Mouse (Mus musculus) liver, postnatal 0 days (tissue): ENCODE results near the gene Naif1. TPM values are rescaled to one million over a fixed set of nuclear protein-coding genes. Genes with fewer than 3 reads are reported as not detected.
A peak's percentile ranks its signal among the peaks of the same experiment; 100 is the strongest.

Experiments
- ATAC-seq: fragments of 200-750 bp; cut with Nextera tagmentation; 2 replicates; pipeline ENCODE4 v1.8.0; 2017; ENCODE audit warnings: mild to moderate bottlenecking, moderate library complexity
- DNase-seq: peaks from one replicate; pipeline ENCODE4 v3.0.0-alpha.2; 2016
- H3K27ac ChIP-seq: fragments of 300-500 bp; sonication (generic); 2 replicates; pipeline ENCODE4 v1.5.1; 2014; ENCODE audit warnings: antibody characterized with exemption, moderate library complexity, mild to moderate bottlenecking, low read depth
- H3K27me3 ChIP-seq: fragments of 300-500 bp; sonication (generic); 2 replicates; pipeline ENCODE4 v1.6.1; 2014; ENCODE audit warnings: low read length, control low read depth, mixed read lengths; ENCODE audit not compliant: insufficient read depth
- H3K36me3 ChIP-seq: fragments of 300-500 bp; sonication (generic); replicated peaks from 2 replicates; pipeline ENCODE4 v1.6.1; 2014; ENCODE audit warnings: mild to moderate bottlenecking, control low read depth, low read length, moderate library complexity, mixed read lengths; ENCODE audit not compliant: insufficient read depth
- H3K4me1 ChIP-seq: fragments of 300-500 bp; sonication (generic); 2 replicates; pipeline ENCODE4 v1.6.1; 2014; ENCODE audit warnings: antibody characterized with exemption, mild to moderate bottlenecking, control low read depth; ENCODE audit not compliant: insufficient read depth
- H3K4me2 ChIP-seq: fragments of 300-500 bp; sonication (generic); 2 replicates; pipeline ENCODE4 v1.6.1; 2014; ENCODE audit warnings: low read depth, mild to moderate bottlenecking, low read length, moderate library complexity, mixed read lengths
- H3K4me3 ChIP-seq: fragments of 300-500 bp; sonication (generic); 2 replicates; pipeline ENCODE4 v1.5.1; 2014; ENCODE audit warnings: low read depth, low read length
- H3K9ac ChIP-seq: fragments of 300-500 bp; sonication (generic); replicated peaks from 2 replicates; pipeline ENCODE4 v1.6.1; 2014; ENCODE audit warnings: mild to moderate bottlenecking, moderate library complexity
- H3K9me3 ChIP-seq: fragments of 300-500 bp; sonication (generic); 2 replicates; pipeline ENCODE4 v1.6.1; 2016; ENCODE audit warnings: mild to moderate bottlenecking, control low read depth, low read length, mixed read lengths
- CTCF ChIP-seq: sonication (generic); IDR thresholded peaks from 2 replicates; pipeline ENCODE4 v1.5.1; 2016; ENCODE audit warnings: antibody characterized with exemption, low read depth
- EP300 ChIP-seq: IDR thresholded peaks from 2 replicates; pipeline ENCODE4 v1.6.1; 2016; ENCODE audit warnings: antibody characterized with exemption, low read depth, mild to moderate bottlenecking
- WGBS: fragments of 180-500 bp; shearing (Covaris S2); extraction: QIAGEN DNeasy Blood & Tissue Kit; methylation state at CpG from one replicate; pipeline ENCODE4 v1.1.7; 2014; ENCODE audit not compliant: insufficient replicate concordance; 5-methylcytosine and 5-hydroxymethylcytosine counted together
- polyA plus RNA-seq: library from polyadenylated mRNA; unstranded; fragments of >200 nt; fragmentation: Nextera tagmentation; extraction: Ambion mirVana; gene quantifications from 2 replicates; pipeline ENCODE4 v1.2.1, GENCODE M21; 2015

Naif1 gene
- polyA plus RNA-seq, 1 experiment from 2014 or later: 1.6 TPM

DNA sequence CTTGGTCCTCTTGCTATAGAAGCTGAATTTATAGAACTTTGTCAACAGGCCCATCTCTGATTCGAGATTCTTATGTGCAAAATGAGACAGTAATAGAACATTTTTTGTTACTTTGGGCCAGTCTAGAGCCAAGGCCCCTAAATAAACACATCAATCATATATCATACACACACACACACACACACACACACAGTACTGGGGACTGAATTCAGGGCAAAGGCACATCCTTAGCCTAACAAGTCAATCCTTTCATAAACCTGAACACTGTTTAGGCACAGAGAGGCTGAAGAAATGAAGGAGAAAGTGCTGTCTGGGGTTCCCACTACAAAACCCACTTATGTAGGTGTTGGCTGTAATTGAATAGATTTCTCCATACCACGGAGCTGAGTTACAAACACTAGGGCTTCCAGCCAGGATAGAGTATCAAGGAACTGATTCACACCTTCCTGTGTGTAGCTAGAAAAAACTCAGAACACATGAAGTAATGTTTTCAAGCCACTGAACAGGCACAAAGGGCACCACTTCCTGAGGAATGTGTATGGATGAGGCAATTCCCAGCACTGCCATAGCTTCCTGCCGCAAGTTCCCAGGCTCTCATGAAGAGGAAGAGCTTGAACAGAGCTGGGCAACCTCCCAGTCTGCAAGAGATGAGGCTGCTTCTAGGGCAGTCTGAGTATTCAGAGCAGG is 13.4 kb upstream of the Naif1 start:
- H3K9ac ChIP-seq: no peak overlapping the region
- H3K4me2 ChIP-seq: no peak overlapping the region
- H3K27ac ChIP-seq: peak overlapping the region; percentile 74
- ATAC-seq (peak; percentile 81), DNase-seq (no peak)
- peaks cover 34% of the 10 kb centered on the region for H3K4me1 ChIP-seq
- TF ChIP-seq CTCF (no peak), EP300 (peak; percentile 67; the same call in 1 of the 2 replicates)
- no peak overlapping the region for H3K4me3 ChIP-seq
- H3K36me3 ChIP-seq: no peaks in the 10 kb centered on the region
- H3K9me3 ChIP-seq: no peaks in the 10 kb centered on the region
- 45% methylated on average over 3 of the region's 3 CpGs for whole genome bisulfite sequencing
- no peaks in the 10 kb centered on the region for H3K27me3 ChIP-seq

DNA sequence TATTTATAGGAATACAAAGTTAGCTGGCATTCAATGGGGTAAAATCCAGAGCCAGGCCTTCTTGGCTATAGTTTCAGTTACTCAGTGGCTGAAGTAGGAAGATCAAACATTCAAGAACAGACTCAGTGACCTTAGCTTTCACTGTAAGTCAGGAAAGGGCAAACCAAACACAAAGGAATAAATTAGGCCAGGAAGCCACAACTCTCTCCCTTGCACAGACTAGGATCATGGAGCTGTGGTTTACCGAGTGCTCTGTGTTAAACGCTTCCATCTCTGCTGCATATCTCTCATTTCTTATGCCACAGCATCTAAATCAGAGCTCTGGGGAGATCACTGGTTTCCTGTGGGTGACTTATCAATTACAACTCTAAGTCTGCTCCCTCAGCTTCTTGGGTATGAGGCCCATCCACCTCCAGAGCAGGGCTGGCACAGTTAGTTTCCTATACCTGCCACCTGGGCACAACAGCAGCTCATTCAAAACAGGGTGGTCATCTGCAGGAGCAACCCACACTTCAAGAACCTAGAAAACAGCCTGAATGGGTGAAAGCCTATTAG is 12.6 kb upstream of the Naif1 start:
- no peaks in the 10 kb centered on the region for H3K9me3 ChIP-seq
- 47% methylated on average over 2 of the region's 2 CpGs for WGBS
- H3K4me1 ChIP-seq: peaks cover 42% of the 10 kb centered on the region
- H3K36me3 ChIP-seq: no peaks in the 10 kb centered on the region
- H3K27me3 ChIP-seq: no peaks in the 10 kb centered on the region
- H3K9ac ChIP-seq: no peak overlapping the region
- ATAC-seq: no peak
- TF ChIP-seq EP300 (no peak), CTCF (no peak)
- no peak overlapping the region for H3K4me3 ChIP-seq
- H3K27ac ChIP-seq: peak overlapping the region; percentile 74
- H3K4me2 ChIP-seq: no peak overlapping the region
- no peak for DNase-seq

DNA sequence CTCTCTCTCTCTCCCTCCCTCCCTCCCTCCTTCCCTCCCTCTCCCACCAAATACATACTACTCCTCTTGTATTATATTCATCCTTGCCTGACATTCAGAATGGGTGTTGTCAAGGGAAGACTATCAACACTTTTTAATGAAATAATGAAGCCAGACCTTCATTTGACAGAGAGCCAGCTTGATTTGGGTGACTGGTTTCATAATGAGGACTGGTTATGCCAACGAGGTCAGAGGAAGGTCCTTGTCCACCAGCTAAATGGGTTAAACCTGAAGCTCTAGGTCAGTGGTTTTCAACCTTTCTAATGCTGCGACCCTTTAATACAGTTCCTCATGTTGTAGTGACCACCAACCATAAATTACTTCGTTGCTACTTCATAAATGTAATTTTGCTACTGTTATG is 11.5 kb upstream of the Naif1 start:
- H3K4me2 ChIP-seq: no peak overlapping the region
- no peaks in the 10 kb centered on the region for H3K9me3 ChIP-seq
- TF ChIP-seq CTCF (no peak), EP300 (no peak)
- H3K36me3 ChIP-seq: no peaks in the 10 kb centered on the region
- peaks cover 45% of the 10 kb centered on the region for H3K4me1 ChIP-seq
- no peaks in the 10 kb centered on the region for H3K27me3 ChIP-seq
- ATAC-seq (no peak), DNase-seq (no peak)
- WGBS: 69% methylated on average over 3 of the region's 3 CpGs
- H3K4me3 ChIP-seq: no peak overlapping the region
- H3K27ac ChIP-seq: no peak overlapping the region
- H3K9ac ChIP-seq: no peak overlapping the region

DNA sequence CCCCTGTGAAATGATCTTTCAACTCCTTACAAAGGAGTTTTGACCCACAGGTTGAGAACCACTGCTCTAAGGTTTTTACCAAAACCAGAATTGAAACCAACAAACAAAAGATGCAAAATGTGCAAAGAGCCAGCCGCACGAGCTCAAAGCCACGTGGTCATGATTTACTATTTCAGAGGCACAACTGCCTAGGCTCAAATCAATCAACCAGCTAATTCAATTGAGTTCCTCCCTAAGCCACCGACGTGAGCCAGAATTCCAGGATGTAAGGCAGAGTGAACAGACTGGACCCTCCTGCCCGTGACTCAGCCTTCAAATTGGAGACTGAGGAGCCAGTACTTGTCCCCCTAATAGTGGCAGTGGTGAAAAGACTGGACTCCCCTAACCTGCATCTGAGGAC is 11.1 kb upstream of the Naif1 start:
- WGBS: 72% methylated on average over 6 of the region's 6 CpGs

DNA sequence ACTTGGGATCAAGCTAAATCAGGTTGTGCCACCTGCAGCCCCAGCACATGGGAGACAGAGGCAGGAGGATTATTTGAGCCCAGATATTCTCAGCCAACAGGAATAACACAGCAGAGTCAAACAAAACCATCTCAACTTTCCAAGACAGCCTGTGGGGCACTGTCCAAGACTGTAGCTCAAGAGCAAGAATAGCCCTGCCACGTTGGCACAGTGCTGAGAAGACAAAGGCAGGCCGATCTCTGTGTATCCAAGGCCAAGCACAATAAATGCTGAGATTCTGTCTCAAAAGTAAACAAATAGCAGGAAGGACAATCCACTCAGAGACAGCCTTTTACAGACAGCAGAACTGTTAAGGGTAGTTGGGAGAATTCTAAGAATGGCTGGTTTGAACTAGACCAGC is 10.1 kb upstream of the Naif1 start:
- Histone ChIP-seq H3K27ac (peak overlapping the region; percentile 55; the same call in 1 of the 2 replicates), H3K36me3 (peaks cover 7% of the 10 kb centered on the region; the same call in 1 of the 2 replicates), H3K4me1 (peaks cover 47% of the 10 kb centered on the region), H3K4me3 (no peak overlapping the region), H3K27me3 (no peaks in the 10 kb centered on the region), H3K4me2 (no peak overlapping the region), H3K9ac (no peak overlapping the region), H3K9me3 (no peaks in the 10 kb centered on the region)
- DNase-seq: no peak
- ATAC-seq: no peak
- TF ChIP-seq CTCF: no peak
- TF ChIP-seq EP300: no peak
- WGBS: 58% methylated on average over 2 of the region's 2 CpGs

More for the DNA sequence above, 11.1 kb upstream of the Naif1 start:
- H3K27me3 ChIP-seq: no peaks in the 10 kb centered on the region
- no peak overlapping the region for H3K4me3 ChIP-seq
- ATAC-seq (no peak), DNase-seq (no peak)
- H3K9ac ChIP-seq: no peak overlapping the region
- H3K27ac ChIP-seq: no peak overlapping the region
- TF ChIP-seq EP300: no peak
- TF ChIP-seq CTCF: no peak
- H3K4me2 ChIP-seq: no peak overlapping the region
- no peaks in the 10 kb centered on the region for H3K36me3 ChIP-seq
- H3K4me1 ChIP-seq: peaks cover 45% of the 10 kb centered on the region
- H3K9me3 ChIP-seq: no peaks in the 10 kb centered on the region

DNA sequence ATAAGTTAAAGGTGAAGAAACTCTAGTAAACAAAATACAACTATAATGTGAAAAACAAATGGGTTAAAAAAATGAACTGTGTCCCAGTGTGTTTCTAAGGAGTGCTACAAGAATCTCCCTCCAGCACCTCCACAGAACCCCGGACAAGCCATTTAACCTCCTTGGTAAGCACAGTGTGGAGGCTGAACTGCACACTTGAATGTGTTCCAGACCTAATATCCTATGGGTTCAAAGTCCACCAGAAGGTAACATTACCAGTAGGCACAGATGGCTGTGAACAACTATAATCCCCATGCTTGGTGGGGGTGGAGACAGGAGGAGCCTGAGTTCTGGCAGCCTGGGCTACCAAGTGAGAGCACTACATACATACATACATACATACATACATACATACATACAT is 9.6 kb upstream of the Naif1 start:
- DNase-seq (no peak), ATAC-seq (peak; percentile 70)
- peaks cover 9% of the 10 kb centered on the region; the same call in 1 of the 2 replicates for H3K36me3 ChIP-seq
- peak overlapping the region; percentile 55 for H3K27ac ChIP-seq
- H3K4me2 ChIP-seq: no peak overlapping the region
- no peak overlapping the region for H3K4me3 ChIP-seq
- H3K27me3 ChIP-seq: no peaks in the 10 kb centered on the region
- 56% methylated on average over 1 of the region's 1 CpGs for WGBS
- H3K9ac ChIP-seq: no peak overlapping the region; the same call in 1 of the 2 replicates
- no peaks in the 10 kb centered on the region for H3K9me3 ChIP-seq
- peaks cover 50% of the 10 kb centered on the region for H3K4me1 ChIP-seq
- TF ChIP-seq EP300: no peak
- no peak for TF ChIP-seq CTCF
